Mouse (Mus musculus): ENCODE measurements at regions not wholly inside any gene's neighbourhood (a gene's known extent, or its start where the extent isn't known, plus 50 kb on each side); places are given as distances from the start of the nearest gene placed in this dataset.
"Not testable (repeated sequence)": the region's sequence is repeated elsewhere in the genome, so short reads cannot be mapped to it uniquely, and the experiment has no call there.

- 83% methylated on average over 1 of the region's 1 CpGs for WGBS
- H3K9ac ChIP-seq (ENCODE audit: low read length); H3K4me2 ChIP-seq (ENCODE audit: low read depth, low read length); ATAC-seq (replicated peaks; ENCODE audit: extremely low read depth, insufficient read depth, low FRiP score); H3K9me3 ChIP-seq (replicated peaks; ENCODE audit: control insufficient read depth, low read length); H3K27me3 ChIP-seq (ENCODE audit: control insufficient read depth, insufficient read depth, low read length); H3K4me3 ChIP-seq (ENCODE audit: low read length); H3K27ac ChIP-seq (ENCODE audit: low read length); H3K4me1 ChIP-seq (ENCODE audit: control insufficient read depth, insufficient read depth, low read length); H3K36me3 ChIP-seq (ENCODE audit: control insufficient read depth, insufficient read depth): not testable (repeated sequence)
These were observed 953.6 kb upstream of the Gje1 start for GRCm38 (mm10) chr10:15671638-15672037.

All from heart, embryonic 16.5 days (tissue).